Mouse (Mus musculus) cerebellum, adult 11-12 months (tissue): ENCODE measurements at regions not wholly inside any gene's neighbourhood (a gene's known extent, or its start where the extent isn't known, plus 50 kb on each side); places are given as distances from the start of the nearest gene placed in this dataset.

Experiments
- DNase-seq: peaks from one replicate; pipeline ENCODE4 v3.0.0; 2022

DNA sequence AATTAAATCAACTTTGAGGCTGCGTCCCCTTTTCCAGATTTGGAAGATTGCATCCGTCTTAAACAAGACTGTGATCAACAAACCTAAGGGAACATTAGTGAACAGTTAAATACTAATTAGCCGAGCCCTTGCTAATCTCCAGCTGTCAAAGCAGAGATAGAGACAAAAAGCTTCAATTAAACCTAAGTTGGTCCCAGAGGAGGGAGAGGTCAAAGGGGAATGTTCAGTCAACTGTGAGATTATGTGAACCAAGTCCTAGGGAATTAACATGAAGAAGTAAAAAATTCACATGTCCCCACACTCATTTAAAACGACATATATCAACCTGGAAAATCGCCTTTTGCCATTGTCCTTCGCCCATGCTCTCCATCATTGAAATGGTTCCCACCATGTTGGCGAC is 59.7 kb upstream of the Tbx20 start:
- no peak for DNase-seq

DNA sequence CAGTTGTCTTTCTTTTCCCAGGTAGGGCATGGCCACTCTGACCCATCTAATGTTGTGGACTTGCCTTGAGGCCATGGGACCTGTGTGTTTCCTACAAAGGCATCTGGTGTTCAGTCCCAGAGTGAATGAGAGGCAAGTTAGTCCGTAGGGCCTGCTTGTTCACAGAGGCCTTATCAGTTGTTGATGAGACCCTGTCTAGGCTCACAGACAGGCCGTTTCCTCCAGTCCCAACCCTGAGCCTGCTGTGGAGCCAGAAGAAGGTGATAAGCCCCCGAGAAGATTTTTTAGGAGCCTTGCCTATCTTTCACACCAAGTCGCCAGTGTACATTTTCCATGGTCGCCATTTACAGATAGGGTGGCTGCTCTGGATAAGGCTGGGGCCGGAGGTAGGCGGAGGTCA is 74.1 kb upstream of the Tbx20 start:
- DNase-seq = no peak

DNA sequence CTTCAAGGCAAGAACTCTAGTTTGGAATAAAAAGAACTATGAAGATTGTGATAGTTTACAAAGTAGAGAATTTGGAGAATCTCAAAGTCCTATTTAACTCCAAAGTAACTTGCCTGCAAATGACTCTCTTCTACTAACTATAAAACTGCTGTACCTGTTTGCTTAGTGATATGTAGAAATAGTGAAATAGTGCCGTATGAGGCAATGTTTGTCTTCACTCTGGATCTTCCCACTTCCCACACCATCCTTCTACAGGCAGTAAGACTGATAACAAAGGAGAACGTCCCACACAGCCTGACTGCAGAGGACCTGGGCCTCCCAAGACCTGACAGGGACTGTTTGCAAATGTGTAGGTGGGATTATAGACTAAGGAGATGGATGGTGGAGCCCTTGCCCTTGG is 85.4 kb upstream of the Tbx20 start:
- no peak for DNase-seq

DNA sequence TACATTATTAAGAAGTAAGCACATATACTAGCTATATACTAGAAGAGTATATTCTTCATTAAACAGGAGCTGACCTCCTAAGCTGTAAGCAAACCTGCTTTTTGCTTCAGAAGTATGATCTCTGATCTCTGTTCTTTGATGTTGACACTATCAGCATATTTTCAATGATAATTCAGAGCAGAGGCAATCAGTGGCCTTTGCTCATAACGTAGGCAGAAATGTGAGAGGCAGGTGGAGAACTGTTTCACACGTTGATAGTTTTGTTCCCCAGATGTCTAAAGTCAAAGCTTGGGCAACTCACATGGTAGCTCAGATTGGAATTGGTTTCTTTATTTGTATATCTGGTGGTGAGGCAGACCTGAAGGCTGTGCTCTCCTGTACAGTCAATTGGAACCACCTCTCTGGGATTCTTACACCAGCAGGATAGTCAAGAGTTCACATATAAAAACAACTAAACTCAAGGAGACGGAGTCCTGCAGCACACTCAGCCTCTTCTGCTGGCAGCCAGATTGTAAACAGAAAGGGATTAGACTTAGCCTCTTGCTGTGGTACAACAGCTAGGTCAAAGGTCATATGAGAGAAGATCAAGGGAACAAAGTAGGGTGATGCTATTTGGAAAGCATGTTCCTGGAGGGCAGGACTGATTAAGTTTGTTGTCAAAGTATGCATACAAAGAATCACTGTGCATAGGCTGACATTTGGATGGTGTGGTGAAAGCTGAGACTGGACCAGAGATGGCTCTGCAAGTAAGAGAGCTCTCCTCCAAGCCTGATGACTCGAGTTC is 92.5 kb upstream of the Tbx20 start:
- no peak for DNase-seq

DNA sequence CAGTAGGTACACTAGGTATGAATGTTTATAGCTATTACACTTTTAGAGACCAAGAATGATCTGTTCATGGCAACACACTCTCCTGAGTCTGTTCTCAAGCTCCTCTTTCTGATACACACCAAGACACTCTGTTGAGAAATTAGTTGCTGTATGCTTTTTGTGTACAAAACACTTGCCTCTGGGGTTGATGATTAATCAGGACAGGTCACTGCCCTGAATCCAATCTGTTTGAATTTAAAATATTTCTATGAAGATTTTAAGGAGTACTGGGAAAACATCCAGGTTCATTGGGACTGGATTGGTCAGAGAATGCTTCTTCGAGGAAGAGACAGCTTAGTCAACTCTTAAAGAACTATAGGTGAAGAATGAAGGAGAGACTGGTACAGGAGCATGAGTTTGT is 94.6 kb upstream of the Tbx20 start:
- no peak for DNase-seq

DNA sequence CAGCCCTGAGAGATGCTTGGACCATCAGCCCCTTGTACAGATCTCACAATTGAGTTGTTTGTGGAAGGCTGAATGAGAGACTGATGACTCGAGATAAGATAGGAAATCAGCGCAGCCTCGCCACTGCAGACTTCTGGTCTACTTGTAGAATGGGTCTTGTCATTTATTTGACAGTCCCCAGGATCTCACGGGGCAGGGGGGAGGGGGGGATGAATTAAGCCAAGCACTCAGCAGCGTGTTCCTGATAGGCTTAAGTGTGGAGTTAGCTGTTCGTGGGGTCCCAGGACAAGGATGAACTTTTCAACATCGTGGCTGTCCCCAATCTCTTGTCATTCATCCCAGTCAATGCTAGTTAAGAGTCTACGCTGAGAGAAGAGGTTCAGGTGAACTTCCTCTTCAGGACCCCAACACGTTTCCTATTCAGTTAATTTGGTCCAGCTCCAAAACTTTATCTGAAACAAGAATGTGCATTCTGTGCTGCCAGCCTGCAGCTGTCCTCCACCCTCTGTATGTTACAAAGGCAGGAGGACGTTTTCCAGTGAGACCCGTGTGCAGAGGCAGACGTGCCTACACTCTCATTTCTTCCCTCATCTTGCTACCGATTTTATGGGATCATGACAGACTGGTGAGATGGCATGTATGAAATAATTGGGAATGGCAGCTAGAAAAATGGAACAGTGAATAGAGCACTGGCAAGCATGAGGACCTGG is 100.5 kb upstream of the Tbx20 start:
- no peak for DNase-seq

DNA sequence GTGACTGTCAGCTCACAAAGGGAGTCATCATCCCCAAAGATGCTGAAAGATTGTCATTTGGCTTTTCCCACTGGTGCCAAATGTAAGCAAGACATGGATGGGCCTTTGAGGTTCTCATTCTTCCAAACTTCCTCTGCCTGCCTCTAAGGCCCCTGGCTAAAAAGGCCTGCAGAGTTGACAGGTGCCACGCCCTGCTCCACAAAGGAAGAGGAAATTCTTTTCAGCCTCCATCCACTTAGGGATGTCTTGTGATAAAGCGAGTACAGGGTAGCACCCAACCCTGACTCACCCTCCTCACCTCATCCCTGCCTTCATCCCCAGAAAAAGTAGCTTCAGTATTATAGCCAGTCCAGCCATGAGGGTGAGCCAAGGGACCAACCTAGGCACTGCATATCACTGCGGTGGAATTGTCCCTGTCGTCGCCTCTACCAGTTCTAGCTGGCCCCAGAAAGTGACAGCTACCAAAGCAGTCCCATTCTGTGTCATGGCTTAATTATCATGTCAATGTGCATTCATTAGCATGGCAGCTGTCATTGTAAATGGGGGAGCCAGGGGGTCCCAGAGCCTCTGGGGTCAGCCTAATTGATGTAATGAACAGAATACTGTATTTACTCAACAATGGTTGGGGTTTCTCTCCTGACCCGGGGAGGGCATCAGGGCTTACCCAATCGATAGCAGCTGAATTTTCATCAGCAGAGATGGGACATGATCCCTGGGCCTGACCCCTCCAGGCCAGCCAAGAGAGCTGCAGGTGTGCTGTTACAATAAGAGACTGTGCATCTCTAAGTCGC is 104.5 kb upstream of the Tbx20 start:
- no peak for DNase-seq

DNA sequence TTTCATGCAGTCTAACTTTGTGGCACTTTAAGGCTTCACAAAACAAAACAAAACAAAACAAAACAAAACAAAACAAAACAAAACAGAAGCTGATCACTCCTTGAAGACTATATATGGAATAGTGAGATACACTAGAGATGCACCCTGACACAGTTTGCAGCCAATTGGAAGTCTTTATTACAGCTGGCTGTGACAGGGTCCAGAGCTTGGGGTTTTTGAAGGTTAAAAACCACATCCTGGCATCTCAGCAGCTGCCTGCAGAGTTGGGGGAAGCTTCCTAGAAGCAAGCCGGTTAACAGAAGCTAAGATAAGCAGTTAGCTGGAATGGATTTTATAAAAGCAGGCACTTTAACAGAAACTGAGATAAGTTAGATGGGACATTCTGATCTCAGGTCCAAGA is 105.6 kb upstream of the Tbx20 start:
- DNase-seq = no peak

DNA sequence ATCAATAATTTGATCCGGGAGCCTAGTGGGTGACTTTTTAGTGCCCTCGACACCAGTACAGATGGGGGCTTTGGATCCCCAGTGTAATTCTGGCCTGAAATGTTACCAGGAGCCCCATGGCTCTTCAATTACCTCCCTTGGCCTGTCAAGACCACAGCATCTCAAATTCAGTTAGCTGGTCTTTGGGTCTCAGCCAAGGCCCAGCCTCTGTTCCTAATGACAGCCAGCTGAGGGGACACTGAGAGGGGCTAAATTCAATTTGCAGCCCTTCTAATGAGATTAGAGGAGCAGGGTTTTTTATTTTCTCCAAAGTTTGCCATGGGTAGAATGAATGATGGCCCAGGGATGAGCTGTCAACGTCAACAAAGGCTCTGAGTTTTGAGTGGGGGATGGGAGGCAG is 109.9 kb upstream of the Tbx20 start:
- DNase-seq = no peak

- DNase-seq = no peak
These were observed 114.2 kb upstream of the Tbx20 start for GRCm38 (mm10) chr9:24888282-24888681.

- no peak for DNase-seq
These were observed 122.6 kb upstream of the Tbx20 start for GRCm38 (mm10) chr9:24896498-24897261.

- no peak for DNase-seq
These were observed 125.3 kb upstream of the Tbx20 start for GRCm38 (mm10) chr9:24899206-24899928.

GRCm38 (mm10) chr9:24903706-24904105 is 129.6 kb upstream of the Tbx20 start:
- no peak for DNase-seq

DNA sequence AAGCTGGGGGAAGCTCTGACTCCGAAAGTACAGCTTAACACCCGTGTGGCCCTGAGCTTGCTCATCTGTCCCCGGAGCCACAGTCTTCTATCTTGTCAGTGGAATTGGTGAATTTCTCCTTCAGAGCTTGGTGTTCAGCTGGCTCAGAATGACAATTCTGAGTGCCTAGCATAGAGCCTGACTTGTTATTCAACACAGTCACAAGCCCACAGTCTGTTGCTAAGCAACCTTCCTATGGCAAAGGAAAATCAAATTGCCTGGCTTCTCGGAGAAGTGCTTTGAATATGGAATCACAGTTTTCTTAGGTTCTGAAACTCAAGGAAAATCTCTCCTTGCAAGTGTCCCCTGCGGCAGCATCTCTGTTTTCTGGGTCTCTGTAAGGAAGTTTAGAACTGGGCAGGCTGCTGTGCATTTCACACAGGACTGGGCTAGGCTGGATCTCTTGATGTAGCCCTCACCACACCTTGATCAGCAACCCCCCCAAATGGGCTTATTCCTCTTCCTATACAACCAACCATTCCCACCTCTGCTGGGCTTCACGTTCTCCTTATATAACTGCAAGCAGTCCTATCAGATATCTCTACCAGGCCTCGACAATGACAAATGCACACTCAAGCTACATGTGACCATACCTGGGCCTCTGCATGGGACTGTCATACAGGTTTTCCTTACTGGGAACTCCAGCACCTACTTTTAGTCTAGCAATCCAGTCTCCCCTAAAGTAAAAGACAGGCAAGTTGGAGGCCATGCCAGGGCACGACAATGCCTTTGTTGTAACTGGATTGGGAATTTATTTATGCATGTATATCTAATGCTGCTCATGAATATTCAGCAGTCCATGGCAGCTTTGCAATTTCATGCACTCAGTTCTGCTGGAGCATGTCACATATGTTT is 135.2 kb upstream of the Tbx20 start:
- no peak for DNase-seq

DNA sequence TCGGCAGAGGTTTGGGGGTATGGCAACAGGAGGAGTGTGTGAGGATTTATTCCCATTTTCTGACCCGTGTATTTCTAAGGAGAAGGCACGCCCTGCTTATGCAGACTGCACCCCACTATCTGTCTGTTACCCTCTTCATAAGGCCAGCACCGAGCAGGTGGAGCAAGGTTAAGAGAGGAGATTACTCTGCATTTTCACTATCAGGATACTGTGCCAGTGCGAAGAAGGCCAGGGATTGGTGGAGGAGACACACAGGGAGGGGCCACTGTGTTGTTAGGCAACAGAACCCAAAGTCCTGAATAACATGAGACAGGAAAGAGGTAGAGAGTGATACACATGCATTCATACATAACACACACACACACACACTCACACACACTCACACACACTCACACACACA is 136.6 kb upstream of the Tbx20 start:
- no peak for DNase-seq

DNA sequence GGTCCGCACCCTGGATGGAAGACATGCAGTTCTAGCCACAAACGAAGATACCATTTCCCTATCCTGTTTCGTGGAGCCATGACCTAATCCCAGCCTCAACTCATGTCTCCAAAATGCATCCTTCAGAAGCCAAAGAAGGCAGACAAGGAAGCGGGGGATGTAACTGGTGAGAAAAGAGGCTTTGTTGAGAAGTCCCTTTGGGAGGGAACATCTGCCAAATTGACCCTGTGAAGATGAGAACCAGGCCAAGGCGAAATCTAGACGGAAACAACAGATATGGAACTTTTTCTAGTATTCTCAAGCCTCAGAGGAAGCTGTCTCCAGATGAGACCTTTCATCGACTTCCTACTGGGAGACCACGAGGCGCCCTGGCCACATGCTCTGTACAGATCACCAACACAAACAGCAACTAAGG is 145.9 kb upstream of the Tbx20 start:
- DNase-seq = no peak

DNA sequence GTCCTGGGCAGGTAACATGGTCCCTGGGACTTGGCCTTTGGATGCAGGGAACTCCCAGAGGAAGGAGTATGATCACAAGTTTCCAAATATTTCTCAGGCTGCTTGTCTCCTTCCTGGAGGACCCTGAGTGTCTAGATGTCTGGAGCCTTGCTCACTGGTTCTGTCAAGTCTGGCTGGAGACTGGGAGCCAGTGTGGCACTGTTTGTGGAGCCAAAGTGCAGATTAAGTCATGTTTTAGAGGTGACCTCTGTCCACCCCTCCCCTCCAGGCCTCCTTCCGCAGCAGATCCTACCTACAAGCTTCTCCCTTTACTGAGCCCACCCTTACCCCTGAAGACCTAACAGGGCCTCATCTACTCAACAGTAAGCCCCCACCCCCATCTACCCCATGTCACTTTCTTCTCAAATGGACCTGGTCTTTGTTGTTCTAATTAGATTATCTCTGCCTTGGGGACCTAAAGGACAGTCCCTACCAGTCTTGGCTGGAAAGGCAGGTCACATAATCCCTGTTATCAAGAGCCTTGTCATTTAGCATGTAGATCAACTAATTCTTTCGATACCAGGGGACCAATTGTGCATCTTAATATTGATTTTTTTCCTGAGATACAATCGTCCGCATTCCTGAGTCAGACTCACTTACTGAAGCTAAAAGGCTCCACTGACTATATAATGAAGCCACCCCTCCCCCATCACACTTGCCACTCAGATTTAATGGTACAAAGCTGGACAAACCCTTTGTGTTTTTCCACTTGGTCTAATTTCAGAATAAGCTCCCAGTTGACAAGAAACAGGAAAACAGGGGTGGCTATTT is 148.2 kb upstream of the Tbx20 start:
- no peak for DNase-seq

- DNase-seq = no peak
These were observed 149.4 kb upstream of the Tbx20 start for GRCm38 (mm10) chr9:24923514-24923913.

- no peak for DNase-seq
These were observed 151.5 kb upstream of the Gm10181 start for GRCm38 (mm10) chr9:24937731-24938130.

DNA sequence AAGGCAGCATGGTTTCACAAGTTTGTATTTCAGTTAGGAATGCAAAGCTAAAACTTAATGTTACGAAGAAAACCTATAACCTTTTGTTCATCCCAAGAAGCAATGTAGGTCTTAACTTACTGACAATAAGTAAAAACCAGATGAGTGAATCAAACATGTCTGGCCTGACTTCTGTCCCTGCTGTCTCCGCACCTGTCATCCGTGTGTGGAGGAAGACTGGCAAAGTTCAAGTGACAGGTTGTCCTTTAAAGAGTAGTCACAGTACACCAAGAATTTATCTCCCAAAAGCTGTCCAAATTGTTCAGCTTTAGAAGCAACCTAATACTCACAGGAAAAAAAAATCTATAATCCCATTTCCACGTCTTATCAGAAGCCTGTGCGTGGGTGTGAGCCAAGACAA is 146.3 kb upstream of the Gm10181 start:
- no peak for DNase-seq
